Mouse (Mus musculus): ENCODE data around the gene Dmwd. TPM values are rescaled to one million over a fixed set of nuclear protein-coding genes. Genes with fewer than 3 reads are reported as not detected.

The Dmwd gene
- 16.8 and 17.4 TPM in 2 replicates for polyA plus RNA-seq (2015; fragmentation: Nextera tagmentation; extraction: Ambion mirVana)

DNA sequence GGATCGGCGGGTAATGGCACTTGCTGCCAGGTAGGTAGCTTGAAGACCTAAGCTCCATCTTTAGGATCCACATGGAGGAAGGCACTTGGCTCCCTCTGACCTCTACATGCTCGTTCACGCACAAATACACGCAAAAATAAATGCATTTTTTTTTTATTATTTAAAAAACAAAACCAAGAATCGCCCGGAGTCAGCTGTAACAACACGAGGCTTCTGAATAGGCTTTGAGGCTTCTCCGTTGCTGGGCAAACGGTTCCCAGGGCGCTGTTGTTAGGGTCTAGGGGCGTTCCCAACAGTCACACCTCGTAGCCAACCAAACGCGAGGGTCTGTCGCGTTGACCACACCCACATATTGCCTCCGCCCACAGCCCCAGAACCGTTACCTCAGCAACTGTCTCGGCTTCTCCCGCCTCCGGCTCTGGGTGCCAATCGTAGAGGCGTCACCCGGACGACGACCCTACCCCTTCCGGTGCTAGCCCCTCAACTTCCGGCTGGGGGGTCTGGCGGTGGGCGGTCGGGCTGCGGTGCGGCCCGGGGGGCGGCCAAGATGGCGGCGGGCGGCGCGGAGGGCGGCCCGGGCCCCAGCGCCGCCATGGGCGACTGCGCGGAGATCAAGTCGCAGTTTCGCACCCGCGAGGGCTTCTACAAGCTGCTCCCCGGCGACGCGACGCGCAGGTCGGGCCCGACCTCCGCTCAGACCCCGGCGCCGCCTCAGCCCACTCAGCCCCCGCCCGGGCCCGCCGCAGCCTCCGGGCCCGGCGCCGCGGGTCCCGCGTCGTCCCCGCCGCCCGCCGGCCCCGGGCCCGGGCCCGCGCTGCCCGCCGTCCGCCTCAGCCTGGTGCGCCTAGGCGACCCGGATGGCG, at the start of gene Dmwd:
Gene Dmwd, plus strand, starts transcription at position 505 of the 863 bp plus-strand sequence.
- Histone ChIP-seq H3K36me3 (peaks cover 33% of the 10 kb centered on the region), H3K4me2 (replicated peaks) (peak within 1 kb of the TSS; percentile 96), H3K4me3 (peak within 1 kb of the TSS; percentile 99), H3K27me3 (no peaks in the 10 kb centered on the region), H3K27ac (peak within 1 kb of the TSS; percentile 69; the same call in 1 of the 2 replicates), H3K9ac (peak within 1 kb of the TSS; percentile 99), H3K4me1 (peaks cover 19% of the 10 kb centered on the region), H3K9me3 (no peaks in the 10 kb centered on the region)
- peak; percentile 98 for ATAC-seq (ENCODE audit: low FRiP score, low read depth)
- WGBS, result under 1% methylated on average over 67 of the region's 91 CpGs

DNA sequence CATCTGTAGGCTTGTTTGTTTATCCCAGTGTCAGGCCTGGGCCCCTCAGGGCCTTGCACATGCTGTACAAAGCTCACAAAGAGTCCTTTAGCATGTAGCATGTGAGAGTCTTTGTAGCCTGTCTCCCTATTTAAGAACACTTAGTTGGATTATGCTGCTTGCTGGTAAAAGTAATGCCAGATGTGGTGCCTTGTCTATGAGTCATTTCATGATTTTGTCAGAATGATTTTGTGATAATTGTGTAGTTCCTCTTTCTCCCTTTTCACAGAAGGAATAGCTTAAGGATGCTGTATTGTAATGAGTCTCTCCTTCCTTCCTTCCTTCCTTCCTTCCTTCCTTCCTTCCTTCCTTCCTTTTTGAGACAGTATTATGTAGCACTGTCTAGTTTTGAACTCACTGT, 48.0 kb upstream of the Dmwd start:
- no peaks in the 10 kb centered on the region for H3K9me3 ChIP-seq
- peaks cover 22% of the 10 kb centered on the region for H3K4me1 ChIP-seq
- H3K4me3 ChIP-seq, result no peak overlapping the region
- peaks cover 9% of the 10 kb centered on the region for H3K27me3 ChIP-seq
- no peak overlapping the region for H3K4me2 ChIP-seq (replicated peaks)
- H3K27ac ChIP-seq, result no peak overlapping the region
- peaks cover 46% of the 10 kb centered on the region for H3K36me3 ChIP-seq
- ATAC-seq (ENCODE audit: low FRiP score, low read depth), result no peak
- H3K9ac ChIP-seq, result no peak overlapping the region

DNA sequence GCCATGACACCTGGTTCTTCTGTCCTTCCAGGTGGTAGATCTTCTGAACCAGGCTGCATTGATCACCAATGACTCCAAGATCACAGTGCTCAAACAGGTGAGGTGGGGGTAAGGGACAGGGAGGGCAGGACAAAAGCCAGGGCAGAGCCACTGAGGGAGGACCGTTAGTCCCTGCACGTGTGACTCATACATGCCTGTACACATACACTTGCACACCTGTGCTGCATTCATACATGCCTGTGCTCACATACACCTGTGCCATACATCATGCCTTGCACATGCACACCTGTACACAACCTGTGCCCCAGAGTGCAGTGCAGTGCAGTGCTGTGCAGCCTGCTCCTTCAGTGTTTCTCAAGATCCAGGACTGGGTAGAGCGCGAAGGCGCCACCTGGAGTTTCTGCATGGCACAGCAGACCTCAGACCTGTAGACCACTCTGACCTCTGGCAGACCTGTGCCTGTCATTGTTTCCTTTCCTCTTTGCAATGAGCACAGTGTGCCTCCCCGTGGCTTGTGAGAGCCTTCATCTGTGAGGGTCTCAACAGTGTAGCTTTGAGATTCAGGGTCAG, 46.9 kb upstream of the Dmwd start:
- Histone ChIP-seq H3K9me3 (no peaks in the 10 kb centered on the region), H3K36me3 (peaks cover 54% of the 10 kb centered on the region), H3K4me2 (replicated peaks) (no peak overlapping the region), H3K27me3 (no peaks in the 10 kb centered on the region), H3K9ac (no peak overlapping the region), H3K4me3 (no peak overlapping the region), H3K4me1 (peaks cover 14% of the 10 kb centered on the region), H3K27ac (no peak overlapping the region)
- 62% methylated on average over 6 of the region's 6 CpGs for WGBS
- no peak; the same call in 1 of the 2 replicates for ATAC-seq (ENCODE audit: low FRiP score, low read depth)

DNA sequence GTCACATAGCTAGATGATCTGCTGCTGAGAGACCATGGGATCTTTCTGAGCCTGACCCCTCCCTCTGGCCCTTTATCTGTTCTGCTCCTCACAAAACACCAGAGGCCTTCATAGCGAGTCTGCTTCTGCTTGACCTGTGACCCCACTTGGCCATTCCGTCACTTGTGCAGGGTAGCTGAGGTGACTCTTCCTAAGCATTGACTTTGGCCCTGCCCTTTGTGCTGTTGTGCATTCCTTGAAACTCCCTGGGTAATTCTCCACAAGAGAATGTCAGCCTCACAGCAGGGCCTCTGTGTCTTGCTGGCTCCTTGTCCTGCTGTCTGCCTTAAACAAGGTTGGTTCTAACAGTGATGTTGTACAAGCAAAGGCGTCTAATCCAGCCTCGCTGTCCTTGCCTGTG, 44.4 kb upstream of the Dmwd start:
- no peak for ATAC-seq (ENCODE audit: low FRiP score, low read depth)
- no peak overlapping the region for H3K4me3 ChIP-seq
- H3K27me3 ChIP-seq, result no peaks in the 10 kb centered on the region
- H3K27ac ChIP-seq, result no peak overlapping the region
- WGBS, result 84% methylated on average over 4 of the region's 4 CpGs
- peaks cover 79% of the 10 kb centered on the region for H3K36me3 ChIP-seq
- H3K4me1 ChIP-seq, result no peaks in the 10 kb centered on the region
- H3K9me3 ChIP-seq, result no peaks in the 10 kb centered on the region
- H3K9ac ChIP-seq, result no peak overlapping the region
- H3K4me2 ChIP-seq (replicated peaks), result no peak overlapping the region

DNA sequence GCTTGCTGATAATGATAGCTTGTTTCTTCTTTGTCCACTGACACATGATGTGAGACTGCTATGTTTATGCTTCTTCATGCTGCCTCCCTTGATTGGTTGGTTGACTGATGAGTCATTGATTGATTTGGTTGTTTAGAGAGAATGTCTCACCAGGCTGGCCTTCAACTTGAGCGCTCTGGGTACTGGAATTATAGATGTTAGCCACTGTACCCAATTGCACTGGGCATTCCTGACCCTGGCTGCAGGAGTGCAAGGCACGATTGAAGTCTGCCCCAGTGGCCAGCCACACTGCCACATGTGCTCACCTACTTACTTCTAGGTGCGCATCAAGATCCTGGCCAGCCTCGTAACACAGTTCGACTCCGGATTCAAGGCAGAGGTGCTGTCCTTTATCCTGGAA, 31.4 kb upstream of the Dmwd start:
- no peak for ATAC-seq (ENCODE audit: low FRiP score, low read depth)
- Histone ChIP-seq H3K9ac (no peak overlapping the region), H3K36me3 (peaks cover 100% of the 10 kb centered on the region), H3K4me3 (no peak overlapping the region), H3K27ac (no peak overlapping the region), H3K27me3 (no peaks in the 10 kb centered on the region), H3K4me2 (replicated peaks) (no peak overlapping the region), H3K9me3 (no peaks in the 10 kb centered on the region), H3K4me1 (no peaks in the 10 kb centered on the region)
- WGBS, result 97% methylated on average over 6 of the region's 6 CpGs

DNA sequence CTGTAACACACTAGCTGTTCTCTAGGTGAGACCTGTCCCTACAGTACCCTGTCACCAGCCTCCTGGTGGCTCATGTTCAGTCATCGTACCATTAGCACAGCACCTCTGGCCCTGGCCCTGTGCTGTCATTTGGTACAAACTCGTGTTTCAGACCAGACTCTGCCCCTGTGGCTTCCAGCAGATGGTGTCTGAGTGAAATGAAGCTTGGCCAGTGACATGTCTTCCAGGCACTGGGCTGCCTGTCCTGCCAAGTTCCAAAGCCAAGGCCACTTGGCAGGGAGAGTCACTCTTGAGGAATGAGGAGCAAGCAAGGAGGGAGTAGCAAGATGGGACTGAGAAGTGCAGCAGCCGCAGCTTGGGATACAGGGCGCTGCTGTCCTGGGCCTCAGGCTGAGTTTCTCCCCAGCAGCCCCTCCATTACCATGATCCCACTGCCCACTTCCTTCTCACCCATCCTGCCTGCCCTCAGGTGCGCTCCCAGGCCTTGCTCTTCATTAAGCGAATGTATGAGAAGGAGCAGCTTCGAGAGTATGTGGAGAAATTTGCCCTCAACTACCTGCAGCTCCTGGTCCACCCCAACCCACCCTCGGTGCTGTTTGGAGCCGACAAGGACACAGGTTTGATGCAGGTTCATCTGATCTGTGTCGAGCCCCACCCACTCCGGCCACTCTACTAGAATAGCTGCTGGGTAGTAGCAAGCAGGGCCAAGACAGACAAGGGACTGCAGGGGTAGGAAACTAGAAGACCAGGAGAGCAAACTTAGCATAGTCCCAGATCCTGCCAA, 29.5 kb upstream of the Dmwd start:
- 92% methylated on average over 11 of the region's 11 CpGs for WGBS
- Histone ChIP-seq H3K4me2 (replicated peaks) (no peak overlapping the region), H3K36me3 (peaks cover 100% of the 10 kb centered on the region), H3K9ac (no peak overlapping the region), H3K4me1 (no peaks in the 10 kb centered on the region), H3K9me3 (no peaks in the 10 kb centered on the region), H3K27me3 (no peaks in the 10 kb centered on the region), H3K4me3 (no peak overlapping the region), H3K27ac (no peak overlapping the region)
- ATAC-seq (ENCODE audit: low FRiP score, low read depth), result no peak

DNA sequence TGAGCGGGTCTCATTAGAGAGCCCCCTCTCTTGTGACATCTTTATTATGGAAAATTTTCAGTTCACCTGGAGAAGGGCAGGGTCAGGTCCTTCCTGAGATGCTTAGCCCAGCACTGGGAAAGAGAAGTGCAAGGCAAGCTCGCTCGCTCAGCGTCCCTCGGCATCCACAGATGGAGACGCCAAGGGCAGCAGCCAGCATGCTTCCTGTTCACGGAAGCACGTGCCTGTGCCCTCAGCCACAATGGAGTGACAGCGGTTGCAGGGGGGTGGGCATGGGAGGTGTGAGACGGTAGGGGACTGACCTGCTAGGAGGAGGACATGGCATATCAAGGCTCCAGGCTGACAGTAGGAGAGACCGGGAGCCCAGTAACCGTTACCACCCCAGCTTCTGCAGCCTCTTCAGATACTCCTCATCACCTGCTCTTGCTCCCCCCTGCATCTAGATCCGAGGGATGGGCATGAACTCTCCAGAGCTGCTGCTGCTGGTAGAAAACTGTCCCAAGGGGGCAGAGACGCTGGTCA, 28.0 kb upstream of the Dmwd start:
- no peak overlapping the region for H3K4me2 ChIP-seq (replicated peaks)

DNA sequence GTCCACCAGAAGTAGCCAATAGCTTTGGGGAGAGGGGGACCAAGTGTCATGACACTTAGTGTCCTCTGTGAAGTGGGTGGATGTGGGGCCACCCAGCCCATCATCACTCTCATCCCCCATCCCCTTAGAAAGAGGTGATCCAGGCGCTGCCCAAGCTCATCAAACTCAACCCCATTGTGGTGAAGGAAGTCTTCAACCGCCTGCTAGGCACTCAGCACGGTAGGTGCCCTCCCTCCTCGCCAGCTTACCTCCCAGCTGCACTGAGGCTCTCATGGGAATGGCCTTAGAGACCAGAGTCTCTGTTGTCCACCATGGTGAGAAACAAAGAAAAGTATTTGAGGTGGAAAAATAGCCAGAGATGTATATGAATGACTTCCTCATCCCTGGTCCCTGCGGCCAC, 26.8 kb upstream of the Dmwd start:
- Histone ChIP-seq H3K27ac (no peak overlapping the region), H3K36me3 (peaks cover 99% of the 10 kb centered on the region), H3K9ac (no peak overlapping the region), H3K4me1 (peaks cover 5% of the 10 kb centered on the region), H3K4me3 (no peak overlapping the region), H3K9me3 (no peaks in the 10 kb centered on the region), H3K4me2 (replicated peaks) (no peak overlapping the region), H3K27me3 (no peaks in the 10 kb centered on the region)
- 93% methylated on average over 5 of the region's 5 CpGs for WGBS
- no peak for ATAC-seq (ENCODE audit: low FRiP score, low read depth)

More for the DNA sequence above, 28.0 kb upstream of the Dmwd start:
- Histone ChIP-seq H3K9me3 (no peaks in the 10 kb centered on the region), H3K4me3 (no peak overlapping the region), H3K4me1 (no peaks in the 10 kb centered on the region), H3K9ac (no peak overlapping the region), H3K36me3 (peaks cover 100% of the 10 kb centered on the region), H3K27ac (no peak overlapping the region), H3K27me3 (no peaks in the 10 kb centered on the region)
- WGBS, result 86% methylated on average over 14 of the region's 14 CpGs
- ATAC-seq (ENCODE audit: low FRiP score, low read depth), result no peak

DNA sequence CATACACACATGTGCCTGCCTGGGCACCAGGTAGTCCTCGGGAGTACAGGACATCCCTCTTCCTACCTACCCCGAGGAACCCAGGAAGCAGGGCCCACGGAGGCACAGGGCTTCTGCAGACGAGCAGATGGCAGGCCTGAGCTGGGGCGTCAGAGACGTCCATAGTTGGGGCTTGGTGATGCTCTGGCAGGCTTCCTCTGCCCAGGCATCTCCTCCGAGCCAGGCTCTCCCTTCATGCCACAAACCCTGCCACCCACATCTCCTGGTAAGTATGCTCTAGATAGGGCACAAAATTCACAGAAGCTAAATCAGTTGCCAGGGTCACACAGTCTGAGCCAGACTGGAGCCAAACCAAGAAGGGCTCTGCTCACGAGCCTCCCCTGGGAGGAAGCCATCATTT, 25.9 kb upstream of the Dmwd start:
- Histone ChIP-seq H3K4me3 (no peak overlapping the region), H3K9ac (no peak overlapping the region), H3K27ac (no peak overlapping the region), H3K4me1 (peaks cover 11% of the 10 kb centered on the region), H3K36me3 (peaks cover 94% of the 10 kb centered on the region), H3K4me2 (replicated peaks) (no peak overlapping the region), H3K27me3 (no peaks in the 10 kb centered on the region), H3K9me3 (no peaks in the 10 kb centered on the region)
- 81% methylated on average over 8 of the region's 8 CpGs for WGBS
- no peak for ATAC-seq (ENCODE audit: low FRiP score, low read depth)

DNA sequence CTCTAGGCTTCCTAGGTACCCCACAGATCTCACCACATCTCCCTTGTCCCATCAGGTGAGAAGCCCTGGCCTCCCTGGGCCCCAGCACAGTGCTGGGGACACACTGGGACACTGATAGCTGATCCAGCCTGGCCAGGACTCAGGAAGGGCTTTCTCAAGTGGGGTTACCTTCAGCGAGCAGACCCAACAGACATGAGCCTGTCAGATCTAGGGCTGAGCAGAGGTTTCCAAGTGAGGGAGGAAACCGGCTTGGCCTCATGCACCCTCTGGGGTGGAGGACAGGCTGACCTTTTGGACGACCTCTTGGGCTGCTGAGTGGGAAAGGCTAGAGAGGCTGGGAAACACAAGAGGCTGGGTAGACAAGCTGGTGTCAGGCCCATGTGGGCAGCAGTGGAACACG, 24.9 kb upstream of the Dmwd start:
- Histone ChIP-seq H3K27me3 (no peaks in the 10 kb centered on the region), H3K36me3 (peaks cover 88% of the 10 kb centered on the region), H3K9me3 (no peaks in the 10 kb centered on the region), H3K27ac (no peak overlapping the region), H3K4me2 (replicated peaks) (no peak overlapping the region), H3K4me3 (no peak overlapping the region), H3K9ac (no peak overlapping the region), H3K4me1 (peaks cover 11% of the 10 kb centered on the region)
- WGBS, result 72% methylated on average over 4 of the region's 4 CpGs
- ATAC-seq (ENCODE audit: low FRiP score, low read depth), result no peak

DNA sequence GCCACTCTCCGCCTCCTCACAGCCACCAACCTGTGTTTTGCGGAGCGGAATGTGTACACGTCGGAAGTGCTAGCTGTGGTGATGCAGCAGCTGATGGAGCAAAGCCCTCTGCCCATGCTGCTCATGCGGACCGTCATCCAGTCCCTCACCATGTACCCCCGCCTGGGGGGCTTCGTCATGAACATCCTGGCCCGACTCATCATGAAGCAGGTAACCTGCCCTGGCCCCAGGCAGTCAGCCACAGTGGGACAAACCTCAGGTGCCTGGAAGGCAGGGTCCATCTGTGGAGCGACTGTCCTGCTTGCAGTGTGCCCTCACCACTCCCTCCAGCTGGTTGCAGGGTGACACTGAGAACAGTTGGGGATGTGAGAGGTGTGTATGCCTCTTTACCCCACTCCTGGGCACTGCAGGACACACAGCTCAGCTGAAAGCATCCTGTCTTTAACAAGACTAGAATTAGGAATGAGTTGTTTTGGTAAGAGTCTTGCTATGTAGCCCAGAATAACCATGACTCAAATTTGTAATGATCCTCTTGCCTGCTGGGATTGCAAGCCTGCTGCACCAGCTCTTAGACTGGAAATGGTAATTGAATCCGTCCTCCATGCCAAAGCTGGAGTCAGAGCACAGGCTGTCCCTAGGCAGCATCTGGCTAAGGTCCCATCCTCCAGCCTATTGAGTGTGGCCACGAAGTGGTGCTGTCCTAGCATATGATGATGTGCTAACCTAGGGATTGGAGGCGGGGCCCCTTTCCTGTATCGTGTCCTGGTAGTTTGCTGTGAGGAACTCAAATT, 23.5 kb upstream of the Dmwd start:
- 88% methylated on average over 15 of the region's 15 CpGs for WGBS
- H3K4me1 ChIP-seq, result peaks cover 11% of the 10 kb centered on the region
- no peak overlapping the region for H3K4me2 ChIP-seq (replicated peaks)
- ATAC-seq (ENCODE audit: low FRiP score, low read depth), result no peak
- H3K27ac ChIP-seq, result no peak overlapping the region
- no peaks in the 10 kb centered on the region for H3K9me3 ChIP-seq
- no peak overlapping the region for H3K9ac ChIP-seq
- no peak overlapping the region for H3K4me3 ChIP-seq
- peaks cover 79% of the 10 kb centered on the region for H3K36me3 ChIP-seq
- no peaks in the 10 kb centered on the region for H3K27me3 ChIP-seq

All from limb, embryonic 13.5 days (tissue).